Mouse (Mus musculus) CH12.LX (cell line): ENCODE results near the gene Olfr153.

Experiments
- CTCF ChIP-seq, 2 experiments: IDR thresholded peaks in 1 of 2; conservative IDR thresholded peaks in 1 of 2; 2 replicates each; pipeline ENCODE4 v1.5.1; 2011 to 2012; ENCODE audit warnings: low read depth in 2 of 2, low read length in 2 of 2, improper control_type of control experiment in 1 of 2, inconsistent platforms in 1 of 2, mild to moderate bottlenecking in 1 of 2, moderate library complexity in 1 of 2
- ELF1 ChIP-seq: IDR thresholded peaks from 2 replicates; pipeline ENCODE4 v1.6.1; 2014; ENCODE audit warnings: low read depth, mild to moderate bottlenecking, inconsistent platforms, low read length, improper control_type of control experiment
- EP300 ChIP-seq: IDR thresholded peaks from 2 replicates; pipeline ENCODE4 v1.6.1; 2011; ENCODE audit warnings: low read length, improper control_type of control experiment
- ETS1 ChIP-seq: conservative IDR thresholded peaks from 2 replicates; pipeline ENCODE4 v1.6.1; 2012; ENCODE audit warnings: low read depth, mild to moderate bottlenecking, inconsistent platforms, low read length, improper control_type of control experiment, moderate library complexity
- MEF2A ChIP-seq: IDR thresholded peaks from 2 replicates; pipeline ENCODE4 v1.6.1; 2014; ENCODE audit warnings: low read depth, mild to moderate bottlenecking, inconsistent platforms, low read length, improper control_type of control experiment, borderline replicate concordance
- PAX5 ChIP-seq: IDR thresholded peaks from 2 replicates; pipeline ENCODE4 v1.6.1; 2012; ENCODE audit warnings: low read length, inconsistent platforms, mixed read lengths
- RCOR1 ChIP-seq: conservative IDR thresholded peaks from 2 replicates; pipeline ENCODE4 v1.6.1; 2012; ENCODE audit warnings: low read depth, mild to moderate bottlenecking, inconsistent platforms, low read length, improper control_type of control experiment
- TBP ChIP-seq: conservative IDR thresholded peaks from 2 replicates; pipeline ENCODE4 v1.6.1; 2011; ENCODE audit warnings: low read depth, low read length, improper control_type of control experiment
- ZNF384 ChIP-seq: IDR thresholded peaks from 2 replicates; pipeline ENCODE4 v1.6.1; 2012; ENCODE audit warnings: low read depth, low read length, improper control_type of control experiment, inconsistent platforms

DNA sequence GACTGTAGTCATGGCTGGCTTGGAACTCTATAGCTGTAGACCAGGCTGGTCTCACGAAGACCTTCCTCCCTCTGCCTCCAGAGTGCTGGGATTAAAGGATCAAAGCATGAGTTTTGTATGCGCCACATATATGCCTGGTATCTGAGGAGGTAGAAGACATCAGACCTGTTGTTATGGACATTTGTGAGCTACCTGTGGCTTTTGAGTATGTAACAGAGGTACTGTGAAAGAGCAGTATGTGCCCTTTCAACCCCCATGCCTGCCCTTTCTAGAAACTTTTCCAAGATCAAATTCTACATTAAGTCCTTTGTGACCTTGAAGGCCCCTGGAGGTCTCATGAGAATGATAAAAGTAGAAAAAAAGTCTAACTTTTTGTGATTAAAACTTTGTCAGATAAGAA is 16.6 kb upstream of the Olfr153 start:
- no peak for TF ChIP-seq CTCF (conservative IDR thresholded peaks at IDR 0.05 in 1 of 2, IDR thresholded peaks at IDR 0.05 in 1 of 2; ENCODE audit: low read depth in 2 of 2, low read length in 2 of 2)
- no peak for TF ChIP-seq TBP
- TF ChIP-seq PAX5: no peak
- no peak for TF ChIP-seq ETS1
- TF ChIP-seq MEF2A: no peak
- TF ChIP-seq ZNF384: no peak
- TF ChIP-seq EP300: no peak
- no peak for TF ChIP-seq RCOR1
- TF ChIP-seq ELF1: no peak
